Mouse (Mus musculus): ENCODE results near the gene Ptpn11. TPM values are rescaled to one million over a fixed set of nuclear protein-coding genes. Genes with fewer than 3 reads are reported as not detected.
"Not testable (repeated sequence)": the region's sequence is repeated elsewhere in the genome, so short reads cannot be mapped to it uniquely, and the experiment has no call there.

Gene Ptpn11
- polyA plus RNA-seq, 1 experiment from 2014 or later: 18.2 TPM

DNA sequence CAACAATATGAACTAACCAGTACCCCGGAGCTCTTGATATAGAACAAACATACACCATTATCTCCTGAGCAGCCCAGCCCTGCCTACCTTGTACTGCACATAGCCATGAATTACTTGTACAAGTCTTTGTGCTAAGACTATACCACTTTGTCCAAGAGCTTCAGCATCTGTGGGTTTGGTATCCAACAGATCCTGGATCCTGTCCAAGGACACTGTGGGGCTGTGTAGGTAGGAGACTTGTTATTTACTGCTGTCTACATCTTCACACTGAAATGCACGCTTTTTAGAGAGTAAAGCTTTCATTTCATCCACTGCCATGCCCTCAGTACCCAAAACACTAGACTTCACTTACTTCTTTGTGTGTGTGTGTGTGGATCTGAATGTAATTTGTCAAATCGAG, 33.7 kb upstream of the Ptpn11 start:
- Histone ChIP-seq H3K4me3 (replicated peaks) (no peak overlapping the region), H3K36me3 (no peaks in the 10 kb centered on the region), H3K4me1 (peaks cover 24% of the 10 kb centered on the region), H3K4me2 (no peak overlapping the region), H3K27me3 (replicated peaks) (no peaks in the 10 kb centered on the region), H3K9me3 (replicated peaks) (no peaks in the 10 kb centered on the region), H3K9ac (replicated peaks) (no peak overlapping the region), H3K27ac (replicated peaks) (no peak overlapping the region)
- 71% methylated on average over 3 of the region's 3 CpGs for WGBS
- ATAC-seq (ENCODE audit: low FRiP score): no peak

DNA sequence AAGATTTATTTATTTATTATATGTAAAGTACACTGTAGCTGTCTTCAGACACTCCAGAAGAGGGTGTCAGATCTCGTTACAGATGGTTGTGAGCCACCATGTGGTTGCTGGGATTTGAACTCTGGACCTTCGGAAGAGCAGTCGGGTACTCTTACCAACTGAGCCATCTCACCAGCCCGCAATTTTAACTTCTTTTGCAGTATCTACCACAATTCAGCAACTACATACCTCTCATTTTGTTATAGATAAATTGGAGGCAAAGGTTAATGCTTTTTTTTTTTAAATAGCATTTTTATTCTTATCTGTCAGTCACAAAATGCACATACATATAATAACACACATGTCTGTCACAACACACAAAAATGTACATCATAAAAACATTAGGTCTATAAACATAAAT, 32.8 kb upstream of the Ptpn11 start:
- WGBS: 91% methylated on average over 4 of the region's 4 CpGs
- H3K4me1 ChIP-seq: peaks cover 28% of the 10 kb centered on the region
- not testable (repeated sequence) for H3K27me3 ChIP-seq (replicated peaks); H3K36me3 ChIP-seq; H3K9me3 ChIP-seq (replicated peaks); H3K9ac ChIP-seq (replicated peaks); H3K27ac ChIP-seq (replicated peaks); H3K4me3 ChIP-seq (replicated peaks); ATAC-seq (ENCODE audit: low FRiP score); H3K4me2 ChIP-seq

DNA sequence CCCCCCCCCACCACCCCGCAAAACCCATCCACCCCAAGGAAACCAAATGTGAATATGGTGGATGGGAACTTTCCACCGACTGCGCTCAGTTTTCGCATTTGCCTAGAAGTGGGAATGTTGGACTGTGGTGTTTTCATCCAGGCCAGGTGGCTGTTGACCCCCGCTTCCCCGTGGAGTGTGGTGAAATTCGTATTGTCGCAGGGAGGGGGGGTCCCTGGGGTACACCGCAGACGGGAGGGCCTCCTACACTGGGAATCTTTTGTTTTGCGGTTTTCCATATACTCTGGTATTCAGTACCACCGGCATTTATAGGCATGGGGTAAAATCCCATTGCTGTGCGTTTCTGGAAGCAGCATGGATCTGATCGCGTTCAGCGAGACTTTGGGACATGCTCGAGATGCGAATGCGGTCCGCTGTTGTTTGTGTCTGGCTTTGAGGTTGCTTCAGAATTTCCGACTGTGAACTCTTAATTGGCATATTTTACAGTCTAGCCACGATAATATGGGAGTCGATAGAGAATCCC, 30.2 kb upstream of the Ptpn11 start:
- WGBS: 7% methylated on average over 23 of the region's 23 CpGs
- Histone ChIP-seq H3K27ac (replicated peaks) (peak overlapping the region; percentile 96), H3K27me3 (replicated peaks) (no peaks in the 10 kb centered on the region), H3K9ac (replicated peaks) (peak overlapping the region; percentile 96), H3K9me3 (replicated peaks) (no peaks in the 10 kb centered on the region), H3K4me2 (peak overlapping the region; percentile 74), H3K36me3 (no peaks in the 10 kb centered on the region), H3K4me3 (replicated peaks) (peak overlapping the region; percentile 73), H3K4me1 (peaks cover 28% of the 10 kb centered on the region)
- peak; percentile 26; the same call in 1 of the 2 replicates for ATAC-seq (ENCODE audit: low FRiP score)

DNA sequence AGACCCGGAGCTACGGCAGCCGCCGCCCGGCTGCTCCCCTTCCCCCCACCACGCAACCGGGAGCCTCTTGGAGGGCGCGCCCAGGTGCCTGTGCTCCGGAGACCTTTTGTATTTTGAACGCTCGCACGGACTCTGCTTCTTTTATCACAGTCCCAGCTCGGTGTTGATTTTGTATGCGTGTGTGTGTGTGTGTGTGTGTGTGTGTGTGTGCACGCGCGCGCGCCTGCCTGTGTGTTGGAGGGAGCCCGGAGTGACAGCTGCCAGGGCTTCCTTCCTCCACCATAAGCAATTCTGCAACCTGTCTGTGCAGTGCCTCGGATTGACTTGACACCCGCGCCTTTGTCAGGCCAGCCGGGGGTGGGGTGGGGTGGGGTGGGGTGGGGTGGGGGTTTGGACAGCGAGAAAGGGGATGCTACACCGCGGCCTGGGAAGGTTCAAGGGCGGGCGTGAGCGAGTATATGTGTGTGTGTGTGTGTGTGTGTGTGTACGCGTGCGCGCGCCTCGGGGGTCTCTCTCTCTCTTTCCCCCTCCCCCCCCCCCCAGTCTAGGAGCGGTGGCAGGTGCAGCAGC, 29.6 kb upstream of the Ptpn11 start:
- Histone ChIP-seq H3K9ac (replicated peaks) (peak overlapping the region; percentile 96), H3K27ac (replicated peaks) (peak overlapping the region; percentile 96), H3K27me3 (replicated peaks) (no peaks in the 10 kb centered on the region), H3K4me1 (peaks cover 28% of the 10 kb centered on the region), H3K36me3 (no peaks in the 10 kb centered on the region), H3K9me3 (replicated peaks) (no peaks in the 10 kb centered on the region), H3K4me3 (replicated peaks) (peak overlapping the region; percentile 73), H3K4me2 (peak overlapping the region; percentile 74)
- WGBS: 0% methylated on average over 28 of the region's 38 CpGs
- peak; percentile 60 for ATAC-seq (ENCODE audit: low FRiP score)

DNA sequence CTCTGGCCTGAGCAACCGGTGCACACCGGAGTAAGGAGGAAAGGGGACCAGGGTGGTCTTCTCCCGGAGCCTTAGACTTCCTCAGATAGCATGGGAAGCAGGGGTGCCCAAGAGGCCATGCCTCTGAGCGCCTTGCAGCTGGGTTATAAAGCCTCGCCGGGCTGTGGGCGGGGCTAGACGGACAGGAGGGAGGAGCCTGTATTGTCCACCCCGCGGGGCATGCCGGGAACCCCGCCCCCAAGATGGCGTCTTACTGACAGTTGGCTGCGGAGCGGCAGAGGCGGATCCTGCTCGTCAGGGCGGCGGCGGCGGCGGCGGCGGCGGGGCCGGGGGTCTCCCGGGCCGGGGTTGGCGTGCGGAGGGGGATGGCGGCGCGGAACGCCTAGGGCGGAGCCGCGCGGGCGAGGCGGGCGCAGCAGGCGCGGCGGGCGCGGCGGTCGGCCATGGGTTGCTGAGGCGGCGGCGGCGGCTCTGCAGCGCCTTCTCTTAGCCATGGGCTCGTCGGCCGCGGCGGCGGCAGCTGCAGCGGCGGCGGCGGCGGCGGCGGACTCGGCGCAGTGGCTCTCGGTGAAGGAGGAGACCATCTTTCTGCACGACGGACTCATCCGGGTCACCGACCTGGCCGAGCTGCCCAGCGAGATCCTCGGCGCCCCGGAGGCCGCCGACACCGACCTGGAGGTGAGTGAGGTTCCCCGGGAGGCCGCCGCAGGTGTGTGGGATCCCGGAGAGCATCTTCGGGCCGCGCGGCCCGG, 29.0 kb upstream of the Ptpn11 start, which contains the start of gene Hectd4:
TSS of gene Hectd4 (plus strand) at position 240 of the 752 bp plus-strand sequence.
- peak within 1 kb of the TSS; percentile 73 for H3K4me3 ChIP-seq (replicated peaks)
- peaks cover 23% of the 10 kb centered on the region for H3K4me1 ChIP-seq
- H3K27ac ChIP-seq (replicated peaks): peak within 1 kb of the TSS; percentile 96
- no peaks in the 10 kb centered on the region for H3K9me3 ChIP-seq (replicated peaks)
- no peaks in the 10 kb centered on the region for H3K27me3 ChIP-seq (replicated peaks)
- peak; percentile 87 for ATAC-seq (ENCODE audit: low FRiP score)
- H3K36me3 ChIP-seq: no peaks in the 10 kb centered on the region
- H3K4me2 ChIP-seq: peak within 1 kb of the TSS; percentile 74
- under 1% methylated on average over 81 of the region's 90 CpGs for WGBS
- H3K9ac ChIP-seq (replicated peaks): peak within 1 kb of the TSS; percentile 96

DNA sequence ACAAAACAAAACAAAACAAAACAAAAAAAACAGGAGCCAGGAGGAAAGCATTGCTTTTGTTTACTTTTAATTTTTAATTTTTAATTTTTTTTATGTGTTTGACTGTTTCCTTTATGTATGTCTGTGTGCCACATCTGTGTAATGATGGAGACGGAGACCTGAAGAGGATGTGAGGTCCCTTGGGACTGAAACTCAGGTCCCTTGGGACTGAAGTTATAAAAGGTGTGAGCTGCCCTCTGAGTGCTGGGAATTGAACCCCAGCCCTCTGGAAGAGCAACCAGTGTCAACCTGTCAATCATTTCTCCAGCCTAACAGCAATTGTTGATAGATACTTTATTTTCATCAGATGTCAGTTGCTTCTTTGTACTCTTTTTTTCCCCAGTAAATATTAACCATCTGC, 28.0 kb upstream of the Ptpn11 start:
- Histone ChIP-seq H3K4me3 (replicated peaks) (0 out of 2 replicates have a peak overlapping the region, but pooled peaks have one; percentile 73), H3K9ac (replicated peaks) (no peak overlapping the region)
- 96% methylated on average over 1 of the region's 1 CpGs for WGBS

DNA sequence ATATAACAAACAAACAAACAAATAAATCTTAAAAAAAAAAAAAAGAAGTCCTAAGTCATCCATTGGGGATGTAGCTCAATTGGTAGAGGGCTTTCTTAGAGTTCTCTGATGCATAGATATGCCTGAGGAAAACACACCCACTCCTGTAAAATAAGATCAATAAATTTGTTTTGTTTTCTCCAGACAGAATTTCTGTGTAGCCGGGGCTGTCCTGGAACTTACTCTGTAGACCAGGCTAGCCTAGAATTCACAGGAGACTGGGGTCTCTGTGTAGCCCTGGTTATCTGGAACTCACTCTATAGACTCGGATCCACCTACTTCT, 26.1 kb upstream of the Ptpn11 start:
- H3K4me3 ChIP-seq (replicated peaks): no peak overlapping the region
- ATAC-seq (ENCODE audit: low FRiP score): no peak
- no peaks in the 10 kb centered on the region for H3K27me3 ChIP-seq (replicated peaks)
- H3K4me1 ChIP-seq: peaks cover 15% of the 10 kb centered on the region
- no peak overlapping the region for H3K27ac ChIP-seq (replicated peaks)
- H3K9me3 ChIP-seq (replicated peaks): no peaks in the 10 kb centered on the region
- WGBS: 85% methylated on average over 2 of the region's 2 CpGs
- peaks cover 6% of the 10 kb centered on the region for H3K36me3 ChIP-seq
- H3K9ac ChIP-seq (replicated peaks): no peak overlapping the region
- H3K4me2 ChIP-seq: no peak overlapping the region

More for the DNA sequence above, 28.0 kb upstream of the Ptpn11 start:
- ATAC-seq (ENCODE audit: low FRiP score): no peak
- Histone ChIP-seq H3K9me3 (replicated peaks) (no peaks in the 10 kb centered on the region), H3K27me3 (replicated peaks) (no peaks in the 10 kb centered on the region), H3K4me2 (no peak overlapping the region), H3K36me3 (no peaks in the 10 kb centered on the region), H3K4me1 (peaks cover 23% of the 10 kb centered on the region), H3K27ac (replicated peaks) (no peak overlapping the region)

DNA sequence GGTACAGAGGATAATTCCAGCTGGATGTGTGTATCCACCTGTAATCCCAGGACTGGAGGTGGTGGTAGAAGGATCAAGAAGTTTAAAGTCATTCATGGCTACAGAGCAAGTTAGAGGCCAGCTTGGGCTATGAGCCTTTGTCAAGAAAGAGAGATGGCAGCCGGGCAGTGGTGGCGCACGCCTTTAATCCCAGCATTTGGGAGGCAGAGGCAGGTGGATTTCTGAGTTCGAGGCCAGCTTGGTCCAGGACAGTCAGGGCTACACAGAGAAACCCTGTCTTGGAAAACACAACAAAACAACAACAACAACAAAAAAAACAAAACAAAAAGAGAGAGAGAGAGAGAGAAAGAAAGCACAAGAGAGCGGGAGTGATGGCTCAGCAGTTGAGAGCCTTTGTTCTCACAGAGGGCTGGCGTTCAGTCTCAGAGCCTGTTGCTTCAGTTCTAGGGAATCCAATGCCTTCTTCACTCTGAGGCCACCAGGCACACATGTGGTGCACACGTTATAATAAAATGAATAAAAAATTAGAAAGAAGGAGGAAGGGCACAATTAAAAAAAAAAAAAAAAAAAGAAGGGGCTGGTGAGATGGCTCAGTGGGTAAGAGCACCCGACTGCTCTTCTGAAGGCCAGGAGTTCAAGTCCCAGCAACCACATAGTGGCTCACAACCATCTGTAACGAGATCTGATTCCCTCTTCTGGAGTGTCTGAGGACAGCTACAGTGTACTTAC, 25.6 kb upstream of the Ptpn11 start:
- Histone ChIP-seq H3K4me1 (peaks cover 10% of the 10 kb centered on the region; the same call in 1 of the 2 replicates), H3K36me3 (peaks cover 11% of the 10 kb centered on the region)
- not testable (repeated sequence) for H3K27me3 ChIP-seq (replicated peaks); H3K9me3 ChIP-seq (replicated peaks); H3K4me3 ChIP-seq (replicated peaks); H3K4me2 ChIP-seq; H3K27ac ChIP-seq (replicated peaks); ATAC-seq (ENCODE audit: low FRiP score); H3K9ac ChIP-seq (replicated peaks)
- 89% methylated on average over 9 of the region's 9 CpGs for WGBS

DNA sequence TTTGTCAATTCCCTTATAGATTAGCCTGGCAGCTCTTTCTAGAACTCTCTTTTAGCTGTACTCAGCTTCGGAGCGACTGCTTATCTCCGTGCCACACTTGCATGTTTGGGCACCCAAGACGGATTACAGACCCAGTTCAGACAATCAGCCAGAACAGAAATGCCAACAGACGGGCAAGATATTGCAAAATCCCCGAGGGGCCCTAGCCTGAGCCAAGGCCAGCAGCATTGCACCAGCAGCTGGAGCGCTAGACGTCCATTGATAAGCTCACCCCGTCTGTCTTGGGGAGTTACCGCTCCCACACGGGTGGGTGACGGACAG, 24.9 kb upstream of the Ptpn11 start:
- ATAC-seq (ENCODE audit: low FRiP score): no peak
- Histone ChIP-seq H3K4me2 (no peak overlapping the region), H3K36me3 (peaks cover 18% of the 10 kb centered on the region), H3K9ac (replicated peaks) (no peak overlapping the region), H3K4me1 (0 out of 2 replicates have a peak, but pooled peaks cover 4% of the 10 kb centered on the region), H3K27ac (replicated peaks) (no peak overlapping the region), H3K4me3 (replicated peaks) (no peak overlapping the region), H3K9me3 (replicated peaks) (no peaks in the 10 kb centered on the region), H3K27me3 (replicated peaks) (no peaks in the 10 kb centered on the region)
- WGBS: 77% methylated on average over 12 of the region's 12 CpGs

DNA sequence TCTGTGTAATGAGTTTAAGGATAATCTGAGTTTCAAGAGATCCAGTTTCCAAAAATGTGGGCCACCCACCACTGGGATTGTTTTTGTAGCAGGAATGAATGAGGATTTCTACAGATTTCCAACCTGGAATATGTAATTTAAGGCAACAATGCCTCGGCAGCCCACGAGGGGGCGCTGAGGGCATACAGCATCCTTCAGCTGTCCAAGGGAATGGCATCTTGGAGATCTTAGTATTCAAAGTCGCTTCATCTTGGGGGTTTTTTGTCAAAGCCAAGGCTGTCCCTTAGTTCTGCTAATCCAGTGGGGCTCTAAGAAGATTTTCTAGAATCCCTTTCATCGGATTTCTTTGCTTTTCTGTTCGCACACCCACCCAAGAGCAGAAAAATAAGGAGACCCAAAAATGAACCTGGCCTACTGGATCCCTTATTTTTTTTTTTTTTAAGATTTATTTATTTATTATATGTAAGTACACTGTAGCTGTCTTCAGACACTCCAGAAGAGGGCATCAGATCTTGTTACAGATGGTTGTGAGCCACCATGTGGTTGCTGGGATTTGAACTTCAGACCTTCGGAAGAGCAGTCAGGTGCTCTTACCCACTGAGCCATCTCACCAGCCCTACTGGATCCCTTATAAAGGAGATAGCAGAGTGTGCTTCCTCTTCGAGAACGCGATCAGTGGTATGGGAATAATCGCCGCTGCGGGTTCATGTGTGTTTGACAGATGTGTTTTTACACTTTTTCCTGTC, 24.4 kb upstream of the Ptpn11 start:
- ATAC-seq (ENCODE audit: low FRiP score): no peak
- WGBS: 51% methylated on average over 13 of the region's 13 CpGs

DNA sequence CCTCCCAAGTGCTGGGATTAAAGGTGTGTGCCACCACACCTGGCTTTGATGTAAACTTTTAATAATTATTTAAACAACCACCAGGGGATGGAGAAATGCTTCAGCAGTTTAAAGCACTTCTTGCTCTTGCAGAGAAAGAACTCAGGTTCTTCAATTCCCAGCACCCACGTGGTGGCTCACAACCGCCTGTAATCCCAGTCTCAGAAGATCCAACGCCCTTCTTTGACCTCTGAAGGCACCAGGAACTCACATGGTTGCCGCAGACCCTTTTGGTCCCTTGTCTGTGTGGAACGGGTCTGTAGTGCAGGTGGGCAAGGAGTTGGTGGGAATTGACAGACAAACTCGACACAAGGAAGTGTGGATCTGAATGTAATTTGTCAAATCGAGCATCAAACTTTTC, 23.5 kb upstream of the Ptpn11 start:
- ATAC-seq (ENCODE audit: low FRiP score): no peak
- Histone ChIP-seq H3K27ac (replicated peaks) (no peak overlapping the region), H3K9me3 (replicated peaks) (no peaks in the 10 kb centered on the region), H3K4me2 (no peak overlapping the region), H3K36me3 (peaks cover 31% of the 10 kb centered on the region), H3K9ac (replicated peaks) (no peak overlapping the region), H3K27me3 (replicated peaks) (no peaks in the 10 kb centered on the region), H3K4me3 (replicated peaks) (no peak overlapping the region), H3K4me1 (0 out of 2 replicates have a peak, but pooled peaks cover 2% of the 10 kb centered on the region)
- 60% methylated on average over 7 of the region's 7 CpGs for WGBS

More for the DNA sequence above, 24.4 kb upstream of the Ptpn11 start:
- Histone ChIP-seq H3K27ac (replicated peaks) (no peak overlapping the region), H3K9me3 (replicated peaks) (no peaks in the 10 kb centered on the region), H3K4me3 (replicated peaks) (no peak overlapping the region), H3K4me2 (no peak overlapping the region), H3K36me3 (peaks cover 23% of the 10 kb centered on the region), H3K9ac (replicated peaks) (no peak overlapping the region), H3K4me1 (0 out of 2 replicates have a peak, but pooled peaks cover 4% of the 10 kb centered on the region), H3K27me3 (replicated peaks) (no peaks in the 10 kb centered on the region)

Measured in neural tube, embryonic 15.5 days (tissue).